Comparison of ENCODE assay signal across 14 mouse cellular contexts in genomic region chr2:109984930-109985329, GRCm38 (mm10). TPM values are rescaled to one million over a fixed set of nuclear protein-coding genes. Genes with fewer than 3 reads are reported as not detected.
A peak's percentile ranks its signal among the peaks of the same experiment; 100 is the strongest.
DNase-seq lines count a peak whose midpoint lies in the region; ATAC-seq and TF ChIP-seq lines count a peak whose summit lies in the region.
"Had no signal": no experiment of that assay in that cellular context is flagged by ENCODE, and none has a peak within 500 bp of the region (broad histone marks: within the 10 kb centered on the region; RNA-seq: fewer than 3 reads in every experiment).

No protein-coding gene starts in this region.

- no peak for TF ChIP-seq CTCF in kidney, adult 2 months (conservative IDR thresholded peaks at IDR 0.05; ENCODE audit: insufficient read depth, insufficient read length, low read depth, low read length)
- TF ChIP-seq CTCF in liver, embryonic 14.5 days (IDR thresholded peaks at IDR 0.05; ENCODE audit: low read depth) = no peak

- peak overlapping the region; percentile 61 for H3K27ac ChIP-seq in kidney, adult 2 months (ENCODE audit: insufficient read depth, low read depth, low read length)
- H3K27ac ChIP-seq in kidney, embryonic 15.5 days = no peak overlapping the region
- 0 out of 2 replicates have a peak overlapping the region, but pooled peaks have one; percentile 32 for H3K27ac ChIP-seq in embryonic facial prominence, embryonic 10.5 days (replicated peaks)
- H3K27ac ChIP-seq in liver, embryonic 14.5 days = no peak overlapping the region
- no peak overlapping the region for H3K27ac ChIP-seq in forebrain, embryonic 15.5 days (replicated peaks)

- TF ChIP-seq EP300 in liver, embryonic 14.5 days (IDR thresholded peaks at IDR 0.05; ENCODE audit: low read depth) = no peak

- no peaks in the 10 kb centered on the region for H3K9me3 ChIP-seq in kidney, embryonic 15.5 days (replicated peaks)
- H3K9me3 ChIP-seq in embryonic facial prominence, embryonic 10.5 days = no peaks in the 10 kb centered on the region
- no peaks in the 10 kb centered on the region for H3K9me3 ChIP-seq in liver, embryonic 14.5 days (ENCODE audit: control insufficient read depth, low read length)
- H3K9me3 ChIP-seq in forebrain, embryonic 15.5 days = no peaks in the 10 kb centered on the region

- DNase-seq in kidney, adult 2 months = peak; percentile 74
- no peak for DNase-seq in embryonic facial prominence, embryonic 10.5 days (ENCODE audit: low spot score)
- DNase-seq in fat pad, adult 2 months (ENCODE audit: extremely low read depth, low read depth, low spot score) = peak; percentile 97
- peak in 2 of 3 experiments; percentile 19 to 30 for DNase-seq in liver, embryonic 14.5 days (ENCODE audit: low read depth in 3 of 3, low spot score in 3 of 3)
- DNase-seq in gastrocnemius, adult 18-20 months (ENCODE audit: low spot score) = no peak
- no peak for DNase-seq in thymus, postnatal 14 days
- DNase-seq: adrenal gland, adult 8-10 months; cerebellum, postnatal 25 days; left cerebral cortex, postnatal 4 days; lung, postnatal 36 days; right cerebral cortex, adult 18-20 months; thymus, adult 2 months had no signal

- no peak for TF ChIP-seq POLR2A in kidney, adult 2 months (IDR thresholded peaks at IDR 0.05; ENCODE audit: low read depth, low read length)

- WGBS in kidney, adult 2 months = 24% methylated on average over 1 of the region's 1 CpGs
- 67% methylated on average over 1 of the region's 1 CpGs for WGBS in kidney, embryonic 15.5 days
- WGBS in embryonic facial prominence, embryonic 10.5 days = 49% methylated on average over 1 of the region's 1 CpGs
- WGBS in liver, embryonic 14.5 days (ENCODE audit: insufficient replicate concordance) = 29% methylated on average over 1 of the region's 1 CpGs
- 80% methylated on average over 1 of the region's 1 CpGs for WGBS in forebrain, embryonic 15.5 days

- no peak overlapping the region for H3K4me2 ChIP-seq in kidney, embryonic 15.5 days
- no peak overlapping the region for H3K4me2 ChIP-seq in liver, embryonic 14.5 days (ENCODE audit: low read depth)
- H3K4me2 ChIP-seq in forebrain, embryonic 15.5 days (replicated peaks) = no peak overlapping the region

- ATAC-seq in kidney, embryonic 15.5 days (replicated peaks; ENCODE audit: low FRiP score) = no peak
- peak; percentile 62 for ATAC-seq in liver, embryonic 14.5 days (ENCODE audit: insufficient read depth)
- ATAC-seq in forebrain, embryonic 15.5 days (replicated peaks) = no peak

- H3K9ac ChIP-seq in kidney, embryonic 15.5 days = no peak overlapping the region
- H3K9ac ChIP-seq in liver, embryonic 14.5 days (replicated peaks) = no peak overlapping the region
- no peak overlapping the region for H3K9ac ChIP-seq in forebrain, embryonic 15.5 days (replicated peaks)

- no peak overlapping the region for H3K4me3 ChIP-seq in kidney, adult 2 months (ENCODE audit: insufficient read depth, low read depth, low read length)
- H3K4me3 ChIP-seq in kidney, embryonic 15.5 days (replicated peaks) = no peak overlapping the region
- no peak overlapping the region for H3K4me3 ChIP-seq in embryonic facial prominence, embryonic 10.5 days
- H3K4me3 ChIP-seq in liver, embryonic 14.5 days (ENCODE audit: insufficient read depth in 1 of 2, low read depth in 2 of 2, low read length in 2 of 2) = no peak overlapping the region
- H3K4me3 ChIP-seq in forebrain, embryonic 15.5 days = no peak overlapping the region

- H3K27me3 ChIP-seq in kidney, adult 2 months (replicated peaks; ENCODE audit: control insufficient read depth, insufficient read depth, low read length) = no peaks in the 10 kb centered on the region
- H3K27me3 ChIP-seq in kidney, embryonic 15.5 days = no peaks in the 10 kb centered on the region
- 0 out of 2 replicates have a peak, but pooled peaks cover 2% of the 10 kb centered on the region for H3K27me3 ChIP-seq in embryonic facial prominence, embryonic 10.5 days (replicated peaks; ENCODE audit: low read depth, poor library complexity, severe bottlenecking)
- H3K27me3 ChIP-seq in liver, embryonic 14.5 days (ENCODE audit: control insufficient read depth, insufficient read depth, low read length) = no peaks in the 10 kb centered on the region
- peaks cover 37% of the 10 kb centered on the region; the same call in 1 of the 2 replicates for H3K27me3 ChIP-seq in forebrain, embryonic 15.5 days

- peaks cover 57% of the 10 kb centered on the region for H3K4me1 ChIP-seq in kidney, adult 2 months (ENCODE audit: control insufficient read depth, insufficient read depth, low read length)
- H3K4me1 ChIP-seq in kidney, embryonic 15.5 days = peaks cover 58% of the 10 kb centered on the region
- H3K4me1 ChIP-seq in embryonic facial prominence, embryonic 10.5 days = peaks cover 56% of the 10 kb centered on the region
- H3K4me1 ChIP-seq in liver, embryonic 14.5 days (replicated peaks; ENCODE audit: control insufficient read depth in 2 of 2, insufficient read depth in 2 of 2, low read length in 1 of 2) = peaks cover 0 to 23% of the 10 kb centered on the region in 2 experiments; a peak in 2 of 4 replicates
- no peaks in the 10 kb centered on the region; the same call in 1 of the 2 replicates for H3K4me1 ChIP-seq in forebrain, embryonic 15.5 days

- H3K36me3 ChIP-seq in kidney, adult 2 months (ENCODE audit: control insufficient read depth, insufficient read depth, low read length) = no peaks in the 10 kb centered on the region
- no peaks in the 10 kb centered on the region for H3K36me3 ChIP-seq in kidney, embryonic 15.5 days
- peaks cover 7% of the 10 kb centered on the region; the same call in 1 of the 2 replicates for H3K36me3 ChIP-seq in embryonic facial prominence, embryonic 10.5 days (replicated peaks)
- no peaks in the 10 kb centered on the region for H3K36me3 ChIP-seq in liver, embryonic 14.5 days (replicated peaks; ENCODE audit: control insufficient read depth, insufficient read depth, low read depth)
- H3K36me3 ChIP-seq in forebrain, embryonic 15.5 days = no peaks in the 10 kb centered on the region

RNA-seq across cellular contexts. Expression of gene Ccdc34, which starts 32.7 kb away (rescaled TPM):
- 4.2 and 4.6 TPM in 2 replicates for polyA plus RNA-seq in kidney, adult 2 months (2012; rRNA removed)
- 47.1 and 49.5 TPM in 2 replicates for polyA plus RNA-seq in kidney, embryonic 15.5 days (2015; fragmentation: Nextera tagmentation; extraction: Ambion mirVana)
- 57.1 and 63.6 TPM in 2 replicates for polyA plus RNA-seq in embryonic facial prominence, embryonic 10.5 days (2016; fragmentation: Nextera tagmentation; extraction: Ambion mirVana)
- 11.3 and 19.6 TPM in 2 replicates for polyA plus RNA-seq in liver, embryonic 14.5 days (2012; rRNA removed)
- 22.8 and 27.0 TPM in 2 replicates for polyA plus RNA-seq in liver, embryonic 14.5 days (2014; fragmentation: Nextera tagmentation; extraction: Ambion mirVana)
- polyA plus RNA-seq in forebrain, embryonic 15.5 days (2015; fragmentation: Nextera tagmentation; extraction: Ambion mirVana) = 34.3 and 36.8 TPM in 2 replicates
- total RNA-seq in gastrocnemius, adult 18-20 months (2021) = 1 to 10 TPM; 2.4 to 2.8 TPM

Comparison
In these comparisons a context has a peak if more than half of its experiments do, and no peak if none do; other contexts are left out.
1. H3K27ac ChIP-seq: peak in kidney, adult 2 months (single experiment) and embryonic facial prominence, embryonic 10.5 days (single experiment); none in kidney, embryonic 15.5 days (single experiment), liver, embryonic 14.5 days (single experiment) and forebrain, embryonic 15.5 days (single experiment).
2. DNase-seq: peak in kidney, adult 2 months (single experiment), fat pad, adult 2 months (single experiment) and liver, embryonic 14.5 days (2 of 3); none in embryonic facial prominence, embryonic 10.5 days (single experiment), gastrocnemius, adult 18-20 months (single experiment) and thymus, postnatal 14 days (single experiment).